Mouse (Mus musculus): ENCODE measurements around the gene Rln1. TPM values are rescaled to one million over a fixed set of nuclear protein-coding genes. Genes with fewer than 3 reads are reported as not detected.

The Rln1 gene
- polyA plus RNA-seq, 1 experiment from 2014 or later = 1.2 TPM

DNA sequence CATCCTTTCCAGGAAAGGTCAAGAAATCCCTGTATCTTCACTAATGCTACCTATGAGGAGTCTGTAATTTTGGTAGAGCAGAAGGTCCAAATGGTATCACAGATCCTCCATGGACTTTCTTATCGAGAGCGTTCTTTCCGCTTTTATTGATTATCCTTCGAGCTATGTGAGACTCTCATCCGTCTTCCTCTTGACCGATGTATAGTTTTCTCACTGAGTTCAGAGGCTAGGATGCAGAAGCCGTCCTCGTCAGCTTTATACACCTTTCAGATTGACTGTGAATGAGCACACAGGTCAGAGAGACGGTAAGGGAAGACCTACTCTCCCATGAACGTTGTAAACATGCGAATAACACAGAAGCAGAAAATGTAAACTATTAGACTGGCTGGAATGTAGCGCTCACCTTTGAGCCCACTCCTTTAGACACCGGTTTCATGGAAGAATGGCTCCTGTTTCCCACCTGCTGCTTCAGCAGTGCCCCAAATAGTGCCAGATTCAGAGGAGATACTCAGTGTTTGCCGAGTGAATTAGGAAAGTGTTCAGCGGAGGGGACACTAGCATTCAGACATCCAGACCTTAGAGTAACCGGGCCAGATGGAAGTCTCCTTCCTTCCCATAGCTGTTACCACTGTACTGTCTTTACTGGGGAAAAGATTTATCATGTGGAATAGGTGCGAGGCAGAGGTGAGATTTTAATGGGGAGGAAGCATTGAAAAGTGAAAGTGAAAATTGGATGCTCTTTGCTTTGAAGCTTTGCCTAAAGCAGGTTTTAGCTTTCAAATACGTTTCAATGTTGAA lies 37.0 kb upstream of the Rln1 start:
- WGBS = 84% methylated on average over 18 of the region's 18 CpGs
- ATAC-seq (ENCODE audit: insufficient read depth, low FRiP score, low TSS enrichment) = no peak
- Histone ChIP-seq H3K36me3 (ENCODE audit: control insufficient read depth, insufficient read depth, low read length) (no peaks in the 10 kb centered on the region), H3K9me3 (ENCODE audit: control insufficient read depth, low read length) (no peaks in the 10 kb centered on the region), H3K4me2 (ENCODE audit: low read depth) (no peak overlapping the region), H3K27me3 (ENCODE audit: control insufficient read depth, insufficient read depth, low read length) (no peaks in the 10 kb centered on the region), H3K4me3 (ENCODE audit: low read depth, low read length) (no peak overlapping the region), H3K9ac (ENCODE audit: low read length) (no peak overlapping the region), H3K27ac (ENCODE audit: low read depth, low read length) (no peak overlapping the region), H3K4me1 (ENCODE audit: control insufficient read depth, insufficient read depth, low read length) (no peaks in the 10 kb centered on the region)
- DNase-seq (ENCODE audit: low spot score) = no peak

DNA sequence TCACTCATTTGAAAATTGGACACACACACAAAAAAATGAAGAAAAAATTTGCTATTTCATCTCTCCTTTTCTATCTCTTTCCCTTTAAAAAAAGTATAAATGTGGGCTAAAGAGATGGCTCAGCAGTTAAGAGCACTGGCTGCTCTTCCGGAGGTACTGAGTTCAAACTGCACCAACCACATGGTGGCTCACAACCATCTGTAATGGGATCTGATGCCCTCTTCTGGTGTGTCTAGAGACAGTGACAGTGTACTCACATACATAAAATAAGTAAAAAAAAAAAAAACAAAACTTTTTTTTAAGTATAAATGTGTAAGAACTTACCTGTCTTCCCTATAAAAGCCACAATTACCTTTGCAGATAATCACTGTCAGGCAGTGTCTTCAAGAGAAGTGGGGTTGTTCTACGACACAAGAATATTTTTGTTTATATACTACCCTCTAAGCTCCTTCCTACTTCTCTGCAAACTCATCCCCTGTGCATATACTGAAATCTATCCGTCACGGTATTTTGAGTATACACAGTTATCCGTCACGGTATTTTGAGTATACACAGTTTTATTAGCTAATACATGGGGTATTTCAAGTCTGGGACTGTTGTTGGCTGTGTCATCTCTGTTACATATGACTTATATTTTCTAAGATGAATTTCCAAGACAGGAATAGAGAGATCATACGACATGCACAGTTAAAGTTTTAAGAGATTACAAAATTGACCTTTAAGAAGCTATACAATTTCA lies 36.2 kb upstream of the Rln1 start:
- Histone ChIP-seq H3K4me1 (ENCODE audit: control insufficient read depth, insufficient read depth, low read length) (no peaks in the 10 kb centered on the region), H3K4me2 (ENCODE audit: low read depth) (no peak overlapping the region), H3K27ac (ENCODE audit: low read depth, low read length) (no peak overlapping the region), H3K9me3 (ENCODE audit: control insufficient read depth, low read length) (no peaks in the 10 kb centered on the region), H3K36me3 (ENCODE audit: control insufficient read depth, insufficient read depth, low read length) (no peaks in the 10 kb centered on the region), H3K27me3 (ENCODE audit: control insufficient read depth, insufficient read depth, low read length) (no peaks in the 10 kb centered on the region), H3K4me3 (ENCODE audit: low read depth, low read length) (no peak overlapping the region), H3K9ac (ENCODE audit: low read length) (no peak overlapping the region)
- 92% methylated on average over 7 of the region's 7 CpGs for WGBS
- ATAC-seq (ENCODE audit: insufficient read depth, low FRiP score, low TSS enrichment) = no peak
- DNase-seq (ENCODE audit: low spot score) = no peak

DNA sequence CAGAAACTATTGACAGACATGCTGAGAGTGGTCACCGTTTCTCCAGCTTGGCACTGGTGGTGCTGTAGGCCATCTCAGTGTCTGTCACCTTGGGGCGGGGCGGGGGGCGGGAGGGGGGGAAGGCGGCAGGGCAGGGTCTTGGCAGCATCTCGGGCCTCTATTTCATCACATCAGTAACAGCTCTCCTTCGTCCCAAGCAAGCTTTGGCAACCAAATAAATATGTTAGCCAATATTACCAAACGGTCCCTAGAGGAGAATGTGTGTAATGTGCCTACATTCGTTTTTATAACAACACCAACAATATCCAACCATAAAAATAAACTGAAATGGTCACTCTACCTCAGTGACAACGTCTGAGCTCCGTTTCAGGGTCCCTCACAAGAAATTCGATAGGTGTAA lies 35.6 kb upstream of the Rln1 start:
- Histone ChIP-seq H3K4me3 (ENCODE audit: low read depth, low read length) (no peak overlapping the region), H3K27me3 (ENCODE audit: control insufficient read depth, insufficient read depth, low read length) (no peaks in the 10 kb centered on the region), H3K4me2 (ENCODE audit: low read depth) (no peak overlapping the region), H3K9me3 (ENCODE audit: control insufficient read depth, low read length) (no peaks in the 10 kb centered on the region), H3K4me1 (ENCODE audit: control insufficient read depth, insufficient read depth, low read length) (no peaks in the 10 kb centered on the region), H3K9ac (ENCODE audit: low read length) (no peak overlapping the region), H3K27ac (ENCODE audit: low read depth, low read length) (no peak overlapping the region), H3K36me3 (ENCODE audit: control insufficient read depth, insufficient read depth, low read length) (no peaks in the 10 kb centered on the region)
- DNase-seq (ENCODE audit: low spot score) = no peak
- ATAC-seq (ENCODE audit: insufficient read depth, low FRiP score, low TSS enrichment) = no peak
- WGBS = 85% methylated on average over 12 of the region's 12 CpGs

DNA sequence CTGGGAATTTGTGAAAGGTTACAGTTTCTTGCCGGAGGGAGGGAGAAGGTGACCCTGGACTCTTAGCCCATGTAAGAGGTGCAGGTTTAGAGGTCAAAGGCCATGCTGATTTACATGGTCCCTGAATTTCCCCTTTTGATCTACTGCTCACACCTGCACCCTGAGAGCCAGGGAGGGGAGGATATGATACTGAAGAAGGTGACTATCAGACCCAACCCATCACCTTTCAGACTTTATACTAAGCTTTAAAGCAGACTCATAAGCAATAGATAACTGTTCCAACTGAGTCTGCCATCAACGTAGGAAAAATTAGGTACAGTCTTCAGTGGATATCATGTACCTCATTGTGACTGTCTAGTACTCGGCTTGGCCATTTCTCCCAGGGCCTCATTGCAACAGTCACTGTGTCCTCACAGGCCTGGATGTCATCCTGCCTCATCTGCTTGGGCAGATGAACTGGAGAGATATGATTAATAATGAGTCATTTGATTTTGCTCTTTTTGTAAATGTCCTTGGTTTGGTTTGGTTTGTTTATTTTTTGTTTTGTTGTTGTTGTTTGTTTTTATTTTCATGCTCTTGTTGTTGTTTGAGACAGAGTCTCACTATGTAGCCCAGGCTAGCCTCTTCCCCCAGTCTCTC lies 34.3 kb upstream of the Rln1 start:
- 85% methylated on average over 3 of the region's 3 CpGs for WGBS
- no peak overlapping the region for H3K4me3 ChIP-seq (ENCODE audit: low read depth, low read length)
- H3K36me3 ChIP-seq (ENCODE audit: control insufficient read depth, insufficient read depth, low read length) = no peaks in the 10 kb centered on the region
- no peak overlapping the region for H3K4me2 ChIP-seq (ENCODE audit: low read depth)
- no peak for DNase-seq (ENCODE audit: low spot score)
- no peak overlapping the region for H3K27ac ChIP-seq (ENCODE audit: low read depth, low read length)
- H3K9ac ChIP-seq (ENCODE audit: low read length) = no peak overlapping the region
- H3K27me3 ChIP-seq (ENCODE audit: control insufficient read depth, insufficient read depth, low read length) = no peaks in the 10 kb centered on the region
- H3K9me3 ChIP-seq (ENCODE audit: control insufficient read depth, low read length) = no peaks in the 10 kb centered on the region
- ATAC-seq (ENCODE audit: insufficient read depth, low FRiP score, low TSS enrichment) = no peak
- H3K4me1 ChIP-seq (ENCODE audit: control insufficient read depth, insufficient read depth, low read length) = no peaks in the 10 kb centered on the region

DNA sequence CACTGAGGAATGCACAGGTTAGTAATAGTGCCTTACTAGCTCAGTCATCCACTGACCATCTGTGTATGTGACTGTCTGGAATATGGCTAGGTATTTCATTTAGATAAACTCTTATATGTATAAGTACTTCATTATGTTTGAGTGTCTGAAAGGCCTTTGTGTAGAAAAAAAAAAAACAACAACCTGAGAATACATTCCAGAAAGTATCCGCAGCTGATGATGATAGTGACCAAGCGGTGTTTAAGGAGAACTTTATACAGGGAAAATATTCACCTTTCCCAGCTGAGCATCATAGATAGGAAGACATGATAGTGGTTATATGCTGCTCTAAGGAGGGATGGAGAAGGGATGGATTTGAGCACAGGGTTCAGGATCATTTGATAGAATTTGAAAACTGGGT lies 33.6 kb upstream of the Rln1 start:
- no peaks in the 10 kb centered on the region for H3K27me3 ChIP-seq (ENCODE audit: control insufficient read depth, insufficient read depth, low read length)
- H3K9ac ChIP-seq (ENCODE audit: low read length) = no peak overlapping the region
- DNase-seq (ENCODE audit: low spot score) (no peak), ATAC-seq (ENCODE audit: insufficient read depth, low FRiP score, low TSS enrichment) (no peak)
- no peak overlapping the region for H3K27ac ChIP-seq (ENCODE audit: low read depth, low read length)
- WGBS = 94% methylated on average over 2 of the region's 2 CpGs
- no peaks in the 10 kb centered on the region for H3K36me3 ChIP-seq (ENCODE audit: control insufficient read depth, insufficient read depth, low read length)
- no peak overlapping the region for H3K4me2 ChIP-seq (ENCODE audit: low read depth)
- no peaks in the 10 kb centered on the region for H3K4me1 ChIP-seq (ENCODE audit: control insufficient read depth, insufficient read depth, low read length)
- H3K4me3 ChIP-seq (ENCODE audit: low read depth, low read length) = no peak overlapping the region
- H3K9me3 ChIP-seq (ENCODE audit: control insufficient read depth, low read length) = no peaks in the 10 kb centered on the region

DNA sequence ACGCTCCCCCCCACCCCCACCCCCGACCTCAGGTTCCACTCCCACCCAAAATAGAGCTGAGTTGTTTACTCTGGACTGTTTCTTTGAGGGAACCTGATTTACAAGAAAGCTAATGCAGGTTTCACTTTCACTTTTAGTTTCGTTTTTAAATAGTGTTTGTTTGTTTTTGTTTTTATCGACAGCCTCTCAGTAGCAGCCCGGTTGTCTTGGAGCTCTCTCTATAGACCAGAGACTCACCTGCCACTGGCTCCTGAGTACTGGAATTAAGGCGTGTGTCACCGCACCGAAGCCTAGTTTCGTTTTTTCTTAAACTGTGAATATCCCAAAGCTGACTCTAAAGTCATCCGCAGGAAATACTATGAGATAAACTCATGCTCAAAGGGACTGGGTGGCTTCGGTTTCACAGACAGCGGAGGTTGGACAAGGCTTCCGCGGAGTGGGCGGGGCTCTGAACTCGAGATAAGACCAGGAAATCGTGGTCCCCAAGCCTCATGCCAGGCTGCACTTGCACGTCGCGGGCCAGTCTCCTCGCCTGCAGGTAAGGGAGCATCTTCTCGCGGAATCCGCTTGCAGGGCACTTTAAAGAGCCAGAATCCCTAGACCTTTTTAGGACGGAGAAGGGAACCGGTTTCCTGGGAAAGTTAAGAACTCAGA lies 32.6 kb upstream of the Rln1 start, which contains the start of the genes Plgrkt and Cd274:
TSS of gene Plgrkt (minus strand) at position 422 of the 654 bp plus-strand sequence.
TSS of gene Cd274 (plus strand) at position 487 of the 654 bp plus-strand sequence.
- H3K4me3 ChIP-seq (ENCODE audit: low read depth, low read length) = peak within 1 kb of the TSS; percentile 37
- 5% methylated on average over 26 of the region's 26 CpGs for WGBS
- H3K36me3 ChIP-seq (ENCODE audit: control insufficient read depth, insufficient read depth, low read length) = no peaks in the 10 kb centered on the region
- no peaks in the 10 kb centered on the region for H3K4me1 ChIP-seq (ENCODE audit: control insufficient read depth, insufficient read depth, low read length)
- 0 out of 2 replicates have a peak, but pooled peaks have one; percentile 38 for ATAC-seq (ENCODE audit: insufficient read depth, low FRiP score, low TSS enrichment)
- H3K4me2 ChIP-seq (ENCODE audit: low read depth) = peak within 1 kb of the TSS; percentile 62
- no peaks in the 10 kb centered on the region for H3K9me3 ChIP-seq (ENCODE audit: control insufficient read depth, low read length)
- peak; percentile 57 for DNase-seq (ENCODE audit: low spot score)
- H3K27ac ChIP-seq (ENCODE audit: low read depth, low read length) = no peak within 1 kb of the TSS
- no peaks in the 10 kb centered on the region for H3K27me3 ChIP-seq (ENCODE audit: control insufficient read depth, insufficient read depth, low read length)
- peak within 1 kb of the TSS; percentile 37 for H3K9ac ChIP-seq (ENCODE audit: low read length)

DNA sequence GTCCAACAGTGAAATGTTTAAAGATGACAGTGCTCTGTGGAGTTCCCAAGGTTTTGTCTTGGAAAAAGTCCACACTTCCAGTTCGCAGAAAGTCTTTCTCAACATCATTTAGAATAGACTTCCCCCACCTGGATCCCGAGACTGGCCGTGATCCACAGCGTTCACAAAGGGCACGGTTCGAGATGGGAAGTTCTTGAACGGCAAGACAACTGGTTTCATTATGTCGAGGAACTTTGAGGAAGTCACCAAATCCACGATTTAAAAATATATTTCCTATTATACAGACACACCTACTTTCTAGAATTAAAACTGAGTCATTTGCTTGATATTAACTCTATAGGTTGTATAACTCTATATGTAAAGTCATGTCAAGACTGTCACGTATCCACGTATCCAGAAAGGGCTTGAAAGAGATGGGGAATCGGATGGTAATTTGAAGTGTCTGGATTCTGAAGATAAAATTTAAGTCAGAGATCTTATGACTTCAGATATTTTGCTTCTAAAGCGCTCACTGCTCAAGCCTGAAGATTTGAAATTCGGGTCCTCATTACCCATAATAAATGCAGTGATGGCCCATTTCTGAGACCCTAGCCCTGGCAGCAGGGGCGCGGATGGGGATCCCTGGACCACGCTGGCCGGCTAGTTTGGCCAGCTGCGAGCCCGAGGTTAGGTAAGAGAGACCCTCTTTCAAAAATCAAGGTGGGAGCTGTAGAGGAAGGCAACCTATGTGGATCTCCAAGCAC lies 31.9 kb upstream of the Rln1 start:
- 63% methylated on average over 20 of the region's 20 CpGs for WGBS
- Histone ChIP-seq H3K9me3 (ENCODE audit: control insufficient read depth, low read length) (no peaks in the 10 kb centered on the region), H3K4me3 (ENCODE audit: low read depth, low read length) (peak overlapping the region; percentile 37), H3K9ac (ENCODE audit: low read length) (no peak overlapping the region; the same call in 1 of the 2 replicates), H3K36me3 (ENCODE audit: control insufficient read depth, insufficient read depth, low read length) (no peaks in the 10 kb centered on the region), H3K4me2 (ENCODE audit: low read depth) (peak overlapping the region; percentile 62), H3K4me1 (ENCODE audit: control insufficient read depth, insufficient read depth, low read length) (no peaks in the 10 kb centered on the region), H3K27ac (ENCODE audit: low read depth, low read length) (no peak overlapping the region), H3K27me3 (ENCODE audit: control insufficient read depth, insufficient read depth, low read length) (no peaks in the 10 kb centered on the region)
- ATAC-seq (ENCODE audit: insufficient read depth, low FRiP score, low TSS enrichment) = no peak
- DNase-seq (ENCODE audit: low spot score) = no peak

DNA sequence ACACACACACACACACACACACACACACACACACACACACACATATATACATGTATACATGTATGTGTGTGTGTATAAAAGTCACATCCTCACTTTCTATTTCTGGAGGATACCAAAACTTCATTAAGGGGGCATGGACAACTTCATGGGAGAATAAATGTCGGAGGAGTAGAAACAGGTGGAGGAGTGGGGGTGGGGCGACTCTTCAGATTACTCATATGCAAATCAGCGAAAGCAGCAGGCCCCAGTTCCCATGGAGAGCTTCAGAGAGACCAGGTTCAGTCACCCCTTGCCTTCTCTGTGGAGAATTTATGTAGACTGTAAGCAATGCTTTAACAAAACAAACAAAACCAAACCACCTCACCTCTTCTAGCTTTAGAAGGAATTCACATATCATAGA lies 30.6 kb upstream of the Rln1 start:
- no peak overlapping the region for H3K9ac ChIP-seq (ENCODE audit: low read length)
- WGBS = 36% methylated on average over 3 of the region's 3 CpGs
- DNase-seq (ENCODE audit: low spot score) = no peak

More for the DNA sequence above, 30.6 kb upstream of the Rln1 start:
- no peak overlapping the region for H3K4me3 ChIP-seq (ENCODE audit: low read depth, low read length)
- no peak for ATAC-seq (ENCODE audit: insufficient read depth, low FRiP score, low TSS enrichment)
- no peaks in the 10 kb centered on the region for H3K4me1 ChIP-seq (ENCODE audit: control insufficient read depth, insufficient read depth, low read length)
- H3K4me2 ChIP-seq (ENCODE audit: low read depth) = no peak overlapping the region
- H3K36me3 ChIP-seq (ENCODE audit: control insufficient read depth, insufficient read depth, low read length) = no peaks in the 10 kb centered on the region
- no peak overlapping the region for H3K27ac ChIP-seq (ENCODE audit: low read depth, low read length)
- H3K27me3 ChIP-seq (ENCODE audit: control insufficient read depth, insufficient read depth, low read length) = no peaks in the 10 kb centered on the region
- no peaks in the 10 kb centered on the region for H3K9me3 ChIP-seq (ENCODE audit: control insufficient read depth, low read length)
